Mouse (Mus musculus): ENCODE results near the gene C2cd4c. TPM values are rescaled to one million over a fixed set of nuclear protein-coding genes. Genes with fewer than 3 reads are reported as not detected.

C2cd4c gene
- total RNA-seq, 2 experiments from 2014 or later, result not detected

DNA sequence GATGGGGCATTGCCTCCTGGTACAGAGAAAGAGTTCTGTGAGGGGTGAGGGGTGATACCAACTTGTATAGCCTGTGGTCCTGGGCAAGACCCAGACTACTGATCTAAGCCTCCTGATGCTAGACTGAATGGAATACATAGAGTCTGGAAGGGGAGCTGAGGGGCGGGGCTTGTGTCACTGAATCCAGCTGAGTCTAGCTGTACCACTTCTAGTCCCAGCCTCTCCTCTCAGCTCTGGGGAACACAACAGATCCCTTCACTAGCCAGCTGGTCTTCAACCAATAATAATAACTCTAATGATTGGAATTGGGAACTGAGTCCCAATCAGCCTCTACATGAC, 449 bp upstream of the C2cd4c start:
- ATAC-seq (replicated peaks; ENCODE audit: low FRiP score, poor library complexity, severe bottlenecking), result no peak

GRCm38 (mm10) chr10:79612192-79613135, 1.4 kb downstream of the C2cd4c start:
- no peak for ATAC-seq (replicated peaks; ENCODE audit: low FRiP score, poor library complexity, severe bottlenecking)

DNA sequence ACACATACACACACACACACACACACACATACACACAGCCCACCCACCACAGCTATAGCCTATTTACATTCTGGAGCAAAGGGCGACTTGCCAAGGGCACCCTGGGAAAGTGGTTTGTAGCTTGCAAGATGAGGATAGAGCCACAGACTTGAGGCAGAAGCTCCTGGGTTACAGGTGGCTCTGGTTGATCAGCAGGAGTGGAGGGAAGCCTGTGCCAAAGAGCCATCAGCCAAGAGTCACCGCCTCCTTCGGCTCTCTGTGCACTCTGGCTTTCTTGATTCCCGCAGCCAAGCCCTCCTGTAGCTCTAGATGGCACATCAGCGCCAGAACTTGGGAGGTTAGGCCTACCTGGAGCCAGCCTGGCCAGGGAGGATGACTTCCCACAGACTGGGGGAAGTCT, 2.5 kb downstream of the C2cd4c start:
- ATAC-seq (replicated peaks; ENCODE audit: low FRiP score, poor library complexity, severe bottlenecking), result no peak

GRCm38 (mm10) chr10:79609276-79609675, 4.5 kb downstream of the C2cd4c start:
- no peak for ATAC-seq (replicated peaks; ENCODE audit: low FRiP score, poor library complexity, severe bottlenecking)

- ATAC-seq (replicated peaks; ENCODE audit: low FRiP score, poor library complexity, severe bottlenecking), result no peak
These were observed 5.9 kb downstream of the C2cd4c start for GRCm38 (mm10) chr10:79607892-79608291.

DNA sequence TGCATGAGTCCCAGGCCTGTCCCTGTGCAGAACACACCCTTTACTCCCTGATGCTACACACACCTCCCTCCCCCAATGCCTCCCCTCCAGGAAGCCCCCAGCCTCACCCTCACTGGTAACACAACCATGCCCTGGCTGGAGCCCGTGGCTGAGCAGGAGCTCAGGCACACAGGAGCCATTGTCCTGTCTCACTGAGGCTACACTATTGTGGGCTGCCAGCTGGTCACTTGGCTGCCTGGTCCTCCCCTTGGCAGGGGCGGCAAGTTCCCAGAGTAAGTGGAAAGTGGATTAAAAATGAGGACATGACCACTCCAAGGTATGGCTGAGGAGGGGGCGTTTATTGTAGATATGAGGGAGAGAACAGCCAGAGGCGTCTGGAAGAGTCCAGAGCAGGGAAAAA, 7.3 kb downstream of the C2cd4c start:
- no peak for ATAC-seq (replicated peaks; ENCODE audit: low FRiP score, poor library complexity, severe bottlenecking)

DNA sequence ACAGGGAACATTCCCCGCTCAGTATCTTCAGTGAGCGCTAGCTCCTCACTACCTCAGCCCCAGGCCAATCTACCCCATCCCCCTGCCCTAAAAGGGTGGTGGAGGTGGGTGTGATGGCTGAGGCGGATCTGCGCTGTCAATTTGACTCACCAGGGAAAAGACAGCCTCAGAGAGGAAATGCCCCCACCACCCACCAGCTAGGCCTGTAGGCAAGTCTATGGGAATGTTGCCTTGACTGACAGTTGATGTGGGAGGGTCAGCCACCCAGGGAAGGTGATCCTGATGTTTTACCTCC, 15.9 kb downstream of the C2cd4c start:
- ATAC-seq (replicated peaks; ENCODE audit: low FRiP score, poor library complexity, severe bottlenecking), result no peak

DNA sequence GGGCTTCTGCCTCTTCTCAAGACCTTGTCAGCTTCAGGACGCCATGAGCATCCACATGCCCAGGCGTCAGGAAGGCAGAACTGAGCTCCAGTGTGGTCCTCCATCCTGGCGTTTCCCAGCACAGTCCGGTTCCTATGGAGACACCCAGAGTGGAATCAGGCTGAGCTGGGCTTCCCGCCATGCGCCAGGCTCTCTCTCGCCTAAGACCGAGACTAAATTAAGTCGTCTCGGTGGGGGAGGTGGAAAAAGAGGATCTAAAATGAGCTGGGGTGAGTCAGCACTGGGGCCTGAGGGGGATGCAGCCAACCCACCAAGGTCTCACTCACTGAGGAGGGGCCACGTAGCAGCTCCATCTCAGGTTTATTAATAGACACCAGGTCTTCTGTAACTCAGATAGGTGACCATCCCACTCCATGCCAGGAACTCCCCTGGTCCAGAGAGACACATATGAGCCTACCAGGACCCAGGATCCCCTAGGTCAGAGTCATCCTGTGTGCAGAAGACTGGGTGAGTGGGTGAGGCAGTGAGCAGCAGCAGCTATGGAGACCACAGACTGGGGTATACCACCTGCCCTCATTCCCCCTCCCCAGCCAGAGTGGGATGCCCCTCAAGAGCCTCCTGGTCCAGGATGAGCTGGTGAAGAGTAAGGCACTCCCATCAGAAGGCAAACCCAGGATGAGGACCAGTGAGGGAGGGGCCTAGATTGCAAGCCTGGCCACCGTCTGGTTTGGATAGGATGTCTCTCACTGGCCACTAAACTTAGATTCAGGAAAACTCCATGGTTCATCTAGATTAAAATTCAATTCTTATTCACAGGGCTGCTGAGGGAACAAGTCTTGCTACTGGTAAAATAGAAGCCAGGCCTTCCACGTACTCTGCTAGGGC, 16.5 kb downstream of the C2cd4c start:
- ATAC-seq (replicated peaks; ENCODE audit: low FRiP score, poor library complexity, severe bottlenecking), result no peak

GRCm38 (mm10) chr10:79595590-79595929, 18.3 kb downstream of the C2cd4c start:
- ATAC-seq (replicated peaks; ENCODE audit: low FRiP score, poor library complexity, severe bottlenecking), result no peak

GRCm38 (mm10) chr10:79594872-79595589, 18.8 kb downstream of the C2cd4c start:
- peak; percentile 57; the same call in 1 of the 2 replicates for ATAC-seq (replicated peaks; ENCODE audit: low FRiP score, poor library complexity, severe bottlenecking)

DNA sequence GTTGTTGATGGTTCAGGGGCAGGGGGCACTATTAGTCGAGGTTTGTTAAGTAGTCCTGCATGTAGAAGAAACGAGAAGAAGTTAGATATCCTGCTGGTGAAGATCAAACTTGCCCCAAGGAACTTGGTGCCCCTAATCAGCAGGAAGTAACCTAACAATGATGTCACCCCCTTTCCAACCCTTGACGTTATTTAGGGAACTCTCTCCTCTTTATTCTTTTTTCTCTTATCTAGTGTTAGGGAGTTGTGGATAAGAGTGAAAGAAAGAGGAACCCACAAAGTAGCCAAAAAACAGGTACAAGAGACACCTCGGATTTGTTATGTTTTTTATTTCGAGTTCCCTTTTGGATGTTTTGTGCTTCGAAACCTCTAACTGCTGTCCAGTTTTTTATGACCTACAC, 19.7 kb downstream of the C2cd4c start:
- ATAC-seq (replicated peaks; ENCODE audit: low FRiP score, poor library complexity, severe bottlenecking), result no peak

DNA sequence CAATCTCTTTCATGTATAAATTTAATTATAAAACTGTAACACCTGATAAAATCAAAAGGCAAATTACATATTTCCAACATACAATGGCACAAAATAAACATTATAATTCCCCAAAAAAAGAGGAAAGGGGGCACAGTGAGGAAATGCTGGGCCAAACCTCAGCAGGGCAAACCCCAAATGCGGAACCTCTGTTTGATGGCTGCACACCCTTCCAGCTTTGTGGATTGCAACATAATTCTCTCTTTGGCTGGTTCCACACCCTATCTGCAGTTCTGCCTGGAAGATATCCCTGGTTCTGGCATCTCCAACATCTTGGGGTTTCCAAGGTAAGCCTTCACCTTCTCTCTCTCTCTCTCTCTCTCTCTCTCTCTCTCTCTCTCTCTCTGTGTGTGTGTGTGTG, 23.1 kb downstream of the C2cd4c start:
- no peak for ATAC-seq (replicated peaks; ENCODE audit: low FRiP score, poor library complexity, severe bottlenecking)

DNA sequence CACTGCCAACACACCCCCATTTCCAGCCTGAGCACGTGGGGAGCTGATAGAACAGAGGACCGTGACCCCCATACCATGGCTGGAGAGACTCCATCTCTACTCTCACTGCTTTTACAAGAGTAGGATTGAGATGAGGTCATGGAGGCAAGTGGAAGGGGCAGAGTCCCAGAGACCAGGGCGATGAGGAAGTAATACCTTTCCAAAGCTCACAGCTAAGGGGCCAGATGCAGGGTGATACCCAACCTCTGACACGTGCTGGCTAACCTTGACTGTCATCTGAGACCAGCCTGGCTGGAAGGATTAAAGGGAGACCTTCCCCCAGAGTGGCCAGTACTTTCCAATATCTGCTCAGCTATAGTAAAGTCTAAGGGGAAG, 26.1 kb downstream of the C2cd4c start:
- no peak for ATAC-seq (replicated peaks; ENCODE audit: low FRiP score, poor library complexity, severe bottlenecking)

- no peak for ATAC-seq (replicated peaks; ENCODE audit: low FRiP score, poor library complexity, severe bottlenecking)
These were observed 26.6 kb downstream of the C2cd4c start, which contains the start of gene Theg for GRCm38 (mm10) chr10:79587061-79587751. Theg (minus strand) TSS chr10:79587331.

DNA sequence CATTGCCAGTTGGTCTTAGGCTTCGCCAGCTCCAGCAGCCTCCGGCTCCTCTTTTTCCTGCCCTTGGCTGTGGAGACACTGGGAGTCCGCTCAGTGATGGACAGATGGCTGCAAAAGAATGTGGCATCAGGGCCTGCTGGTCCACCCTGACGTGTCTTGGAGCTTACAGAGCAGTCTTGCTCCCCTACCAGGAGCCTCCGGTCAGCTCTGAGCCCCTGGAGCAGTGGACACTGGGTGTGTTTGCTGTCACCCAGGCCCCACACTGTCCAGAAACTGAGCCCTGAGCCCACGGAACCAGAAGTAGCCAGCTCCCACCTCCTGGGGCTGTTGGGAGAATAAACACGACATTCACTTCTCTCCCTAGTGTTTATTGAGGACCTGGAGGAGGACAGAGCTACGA, 27.6 kb downstream of the C2cd4c start:
- ATAC-seq (replicated peaks; ENCODE audit: low FRiP score, poor library complexity, severe bottlenecking), result no peak

- no peak for ATAC-seq (replicated peaks; ENCODE audit: low FRiP score, poor library complexity, severe bottlenecking)
These were observed 28.1 kb downstream of the C2cd4c start for GRCm38 (mm10) chr10:79585723-79586122.

DNA sequence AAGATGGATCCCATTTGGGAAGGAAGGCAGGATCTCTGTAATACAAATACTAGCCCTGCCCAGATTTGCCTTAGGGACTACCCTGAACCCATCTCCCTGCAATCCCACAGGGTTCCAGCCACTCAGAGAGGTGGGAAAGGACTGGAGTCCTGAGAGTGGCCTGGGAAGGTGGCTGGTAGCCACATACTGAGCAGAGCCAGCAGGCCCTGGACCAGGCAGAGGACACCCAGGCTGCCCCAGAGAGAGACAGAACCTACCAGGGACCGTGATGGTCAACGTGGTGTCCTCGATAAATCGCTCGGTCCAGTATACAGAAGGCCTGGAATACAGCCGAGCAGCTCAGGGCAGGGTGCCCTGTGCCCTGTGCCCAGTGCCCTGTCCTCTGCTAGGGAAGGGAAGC, 28.7 kb downstream of the C2cd4c start:
- ATAC-seq (replicated peaks; ENCODE audit: low FRiP score, poor library complexity, severe bottlenecking), result no peak

- ATAC-seq (replicated peaks; ENCODE audit: low FRiP score, poor library complexity, severe bottlenecking), result no peak
These were observed 29.4 kb downstream of the C2cd4c start for GRCm38 (mm10) chr10:79584426-79584825.

GRCm38 (mm10) chr10:79584021-79584420, 29.8 kb downstream of the C2cd4c start:
- no peak for ATAC-seq (replicated peaks; ENCODE audit: low FRiP score, poor library complexity, severe bottlenecking)

- no peak for ATAC-seq (replicated peaks; ENCODE audit: low FRiP score, poor library complexity, severe bottlenecking)
These were observed 32.3 kb downstream of the C2cd4c start for GRCm38 (mm10) chr10:79581501-79581900.
